Mouse (Mus musculus): Measurements from ENCODE around the gene Shox2. TPM values are rescaled to one million over a fixed set of nuclear protein-coding genes. Genes with fewer than 3 reads are reported as not detected.

The Shox2 gene
- total and polyA plus RNA-seq, 3 experiments, result 1.1 to 1.7 (median 1.3) TPM

DNA sequence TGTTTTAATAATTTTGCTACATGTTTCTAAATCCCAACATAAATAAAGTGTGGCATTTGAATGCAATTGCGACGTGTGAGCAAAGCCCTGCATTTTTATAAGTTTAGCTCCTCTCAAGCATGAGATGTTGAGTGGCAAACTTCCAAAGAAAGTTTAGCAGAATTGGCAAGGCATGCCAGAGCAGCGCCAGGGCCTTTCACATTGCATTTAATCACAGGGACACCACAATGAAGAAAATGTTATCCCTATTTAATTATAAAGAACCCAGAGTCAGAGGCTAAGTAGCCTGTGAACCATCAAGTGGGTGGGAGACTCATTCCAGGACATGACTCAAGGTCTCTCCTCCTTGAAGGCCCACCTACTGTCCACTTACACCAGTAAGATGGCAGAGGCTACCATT is 59.1 kb downstream of the Shox2 start:
- Histone ChIP-seq H3K79me2 (replicated peaks; ENCODE audit: control insufficient read depth, extremely low read depth, insufficient read depth, poor library complexity, severe bottlenecking) (no peaks in the 10 kb centered on the region), H3K27ac (ENCODE audit: insufficient read depth, low read depth) (no peak overlapping the region), H3K4me3 (replicated peaks in 1 of 3; ENCODE audit: low read depth in 2 of 3, low read length in 2 of 3, poor library complexity in 1 of 3) (no peak overlapping the region), H3K9ac (ENCODE audit: insufficient read depth, low read depth) (no peak overlapping the region), H3K27me3 (replicated peaks) (no peaks in the 10 kb centered on the region), H3K4me1 (ENCODE audit: control insufficient read depth in 1 of 2, insufficient read depth in 2 of 2) (no peaks in the 10 kb centered on the region), H3K9me3 (replicated peaks; ENCODE audit: low read length) (peaks cover 7% of the 10 kb centered on the region), H3K36me3 (replicated peaks in 1 of 2; ENCODE audit: control insufficient read depth in 1 of 2, insufficient read depth in 1 of 2, low read length in 1 of 2) (no peaks in the 10 kb centered on the region), H3K4me2 (ENCODE audit: insufficient read depth, low read depth, poor library complexity, severe bottlenecking) (no peak overlapping the region)
- no peak for TF ChIP-seq PAX5 (IDR thresholded peaks at IDR 0.05; ENCODE audit: low read length)
- no peak for TF ChIP-seq MEF2A (IDR thresholded peaks at IDR 0.05; ENCODE audit: borderline replicate concordance, low read depth, low read length)
- TF ChIP-seq RCOR1 (conservative IDR thresholded peaks at IDR 0.05; ENCODE audit: low read depth, low read length), result no peak
- TF ChIP-seq HCFC1 (IDR thresholded peaks at IDR 0.05; ENCODE audit: low read depth, low read length), result no peak
- no peak for TF ChIP-seq BHLHE40 (IDR thresholded peaks at IDR 0.05; ENCODE audit: low read depth, low read length)
- no peak for TF ChIP-seq MYC (IDR thresholded peaks at IDR 0.05; ENCODE audit: low read depth, low read length)
- DNase-seq (ENCODE audit: extremely low read depth), result no peak
- in situ Hi-C loops (cut with MboI; ENCODE audit: low pct_ligation_motif_present, low pct_unique_long_range_greater_than_20kb, low sequenced_read_pairs), result no loop called here
- dilution Hi-C loops (cut with MboI; ENCODE audit: extremely low pct_ligation_motif_present, extremely low pct_unique_long_range_greater_than_20kb, low sequenced_read_pairs), result no loop called here

Other genes with a start within 250 kb of the Shox2 start
- 27.8 and 28.9 TPM in 2 replicates for gene Rsrc1, start 381 bp downstream of the Shox2 start, total RNA-seq (2012; rRNA removed)
- 31.5 and 34.0 TPM in 2 replicates for gene Rsrc1, start 381 bp downstream of the Shox2 start, total RNA-seq (2014; rRNA removed)
- gene Rsrc1, start 381 bp downstream of the Shox2 start, polyA plus RNA-seq (2012; ENCODE audit: insufficient read length, low read depth), result 50.9 and 60.5 TPM in 2 replicates